Mouse (Mus musculus) left cerebral cortex, postnatal 36 days (tissue): ENCODE measurements around the gene Egr4. TPM values are rescaled to one million over a fixed set of nuclear protein-coding genes. Genes with fewer than 3 reads are reported as not detected.

Source experiments
- total RNA-seq, 2 experiments: library from RNA; stranded (reverse); gene quantifications; 2 replicates each; pipeline ENCODE4 v1.2.3; 2021

The Egr4 gene
- total RNA-seq, 2 experiments from 2014 or later: 37.5 to 60.8 TPM

Other genes starting within 250 kb of the Egr4 start
- 100 to 1,000 TPM; 172 to 183 TPM for gene Sfxn5, start 180.2 kb downstream of the Egr4 start, total RNA-seq
- gene Rab11fip5, start 139.0 kb downstream of the Egr4 start, total RNA-seq: 10 to 100 TPM; 67.8 to 76.6 TPM
- gene Noto, start 89.7 kb downstream of the Egr4 start, total RNA-seq: not detected
- gene Smyd5, start 81.6 kb downstream of the Egr4 start, total RNA-seq: 10 to 100 TPM; 40.1 to 43.8 TPM
- 100 to 1,000 TPM; 203 to 224 TPM for gene Cct7, start 62.1 kb downstream of the Egr4 start, total RNA-seq
- gene Pradc1, start 61.6 kb downstream of the Egr4 start, total RNA-seq: 10 to 100 TPM; 24.6 to 31.4 TPM
- 100 to 1,000 TPM; 106 to 110 TPM for gene Fbxo41, start 10.6 kb downstream of the Egr4 start, total RNA-seq
- gene Alms1, start 73.9 kb upstream of the Egr4 start, total RNA-seq: 10 to 100 TPM in 1 of 2 experiments, 1 to 10 TPM in 1; 6.7 to 11.0 TPM
- gene Nat8f7, start 199.6 kb upstream of the Egr4 start, total RNA-seq: 1 to 10 TPM; 3.4 to 4.2 TPM